Mouse (Mus musculus) hindbrain, postnatal 0 days (tissue): ENCODE measurements around the gene Rps6ka6. TPM values are rescaled to one million over a fixed set of nuclear protein-coding genes. Genes with fewer than 3 reads are reported as not detected.

Experiments
- ATAC-seq: fragments of 200-750 bp; cut with Nextera tagmentation; 2 replicates; pipeline ENCODE4 v1.8.0; 2017; ENCODE audit warnings: mild to moderate bottlenecking, moderate TSS enrichment, moderate library complexity
- DNase-seq: peaks from one replicate; pipeline ENCODE4 v3.0.0-alpha.2; 2015; ENCODE audit warnings: low spot score
- H3K27ac ChIP-seq: fragments of 300-500 bp; sonication (generic); 2 replicates; pipeline ENCODE4 v1.5.1; 2014; ENCODE audit warnings: mild to moderate bottlenecking
- H3K27me3 ChIP-seq: fragments of 300-500 bp; sonication (generic); 2 replicates; pipeline ENCODE4 v1.6.1; 2014; ENCODE audit warnings: low read length, mixed read lengths; ENCODE audit not compliant: insufficient read depth
- H3K36me3 ChIP-seq: fragments of 300-500 bp; sonication (generic); 2 replicates; pipeline ENCODE4 v1.6.1; 2014; ENCODE audit warnings: low read length, mixed read lengths; ENCODE audit not compliant: insufficient read depth
- H3K4me1 ChIP-seq: fragments of 300-500 bp; sonication (generic); 2 replicates; pipeline ENCODE4 v1.6.1; 2014; ENCODE audit warnings: antibody characterized with exemption, low read length, mixed read lengths; ENCODE audit not compliant: insufficient read depth
- H3K4me2 ChIP-seq: fragments of 300-500 bp; sonication (generic); 2 replicates; pipeline ENCODE4 v1.6.1; 2014; ENCODE audit warnings: low read depth, mild to moderate bottlenecking, low read length, moderate library complexity, mixed read lengths
- H3K4me3 ChIP-seq: fragments of 300-500 bp; sonication (generic); 2 replicates; pipeline ENCODE4 v1.5.1; 2014; ENCODE audit warnings: low read length
- H3K9ac ChIP-seq: fragments of 300-500 bp; sonication (generic); replicated peaks from 2 replicates; pipeline ENCODE4 v1.6.1; 2014; ENCODE audit warnings: mild to moderate bottlenecking, low read length, moderate library complexity, mixed read lengths
- H3K9me3 ChIP-seq: fragments of 300-500 bp; sonication (generic); 2 replicates; pipeline ENCODE4 v1.6.1; 2016; ENCODE audit warnings: low read length, mixed read lengths
- CTCF ChIP-seq: IDR thresholded peaks from 2 replicates; pipeline ENCODE4 v1.5.1; 2016; ENCODE audit warnings: antibody characterized with exemption, control low read depth, low read depth
- WGBS: fragments of 180-500 bp; shearing (Covaris S2); extraction: QIAGEN DNeasy Blood & Tissue Kit; methylation state at CpG from one replicate; pipeline ENCODE4 v1.1.7; 2014; 5-methylcytosine and 5-hydroxymethylcytosine counted together
- polyA plus RNA-seq: library from polyadenylated mRNA; unstranded; fragments of >200 nt; fragmentation: Nextera tagmentation; extraction: Ambion mirVana; gene quantifications from 2 replicates; pipeline ENCODE4 v1.2.1, GENCODE M21; 2015
- total RNA-seq: library from RNA; depleted of rRNA; stranded (reverse); fragments of >200 nt; gene quantifications from 2 replicates; pipeline ENCODE4 v1.2.3, GENCODE M21; 2014; rRNA removed

The Rps6ka6 gene
- total RNA-seq, result 45.8 and 56.8 TPM in 2 replicates
- polyA plus RNA-seq, result 22.6 and 24.5 TPM in 2 replicates

DNA sequence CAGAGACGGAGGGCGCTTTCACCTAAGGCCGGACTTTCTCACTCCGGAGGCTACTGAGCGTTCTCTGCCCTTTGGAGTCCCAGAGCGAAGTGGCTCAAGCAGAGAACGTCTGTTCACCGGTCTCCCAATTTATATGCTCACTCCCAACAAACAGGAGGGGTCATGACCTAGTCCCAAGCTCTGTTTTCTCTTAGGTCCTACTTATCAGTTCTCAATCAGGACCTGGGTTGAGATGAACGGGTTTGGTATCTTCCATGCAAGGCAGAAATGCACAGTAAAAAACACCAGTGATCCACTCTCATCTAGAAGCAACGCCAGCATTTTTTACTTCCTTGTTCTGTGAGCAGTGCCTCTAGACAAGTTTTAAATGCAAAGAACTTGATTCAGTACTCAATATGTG, at the start of gene Rps6ka6:
Rps6ka6 (minus strand) TSS at position 101 of the 400 bp plus-strand sequence.
- no peak within 1 kb of the TSS for H3K9ac ChIP-seq
- H3K27ac ChIP-seq, result no peak within 1 kb of the TSS
- no peak within 1 kb of the TSS for H3K4me3 ChIP-seq
- H3K4me1 ChIP-seq, result no peaks in the 10 kb centered on the region
- no peaks in the 10 kb centered on the region for H3K36me3 ChIP-seq
- DNase-seq, result no peak
- no peaks in the 10 kb centered on the region for H3K27me3 ChIP-seq
- ATAC-seq, result no peak
- no peaks in the 10 kb centered on the region for H3K9me3 ChIP-seq
- H3K4me2 ChIP-seq, result no peak within 1 kb of the TSS
- 78% methylated on average over 10 of the region's 10 CpGs for WGBS
- no peak for TF ChIP-seq CTCF

DNA sequence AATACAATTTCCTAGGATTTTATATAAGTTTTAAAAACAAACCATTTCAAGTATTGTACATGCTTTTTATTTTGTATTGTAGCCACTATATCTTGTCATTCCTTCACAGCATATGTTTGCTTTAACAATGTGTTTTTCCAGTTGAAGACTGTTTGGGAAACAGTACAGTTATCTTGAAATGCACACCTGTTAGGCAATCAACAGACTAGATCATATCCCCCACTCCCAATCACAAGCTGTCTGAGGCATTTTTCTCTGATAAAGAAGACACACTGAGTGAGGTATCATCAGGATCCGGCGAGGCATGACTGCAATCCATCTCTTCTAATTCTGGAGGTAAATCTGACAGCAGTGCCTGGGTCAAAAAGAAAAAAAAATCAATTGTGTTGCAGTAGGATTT, 39.3 kb upstream of the Rps6ka6 start:
- Histone ChIP-seq H3K9me3 (no peaks in the 10 kb centered on the region), H3K27ac (no peak overlapping the region), H3K4me2 (no peak overlapping the region), H3K9ac (no peak overlapping the region), H3K4me3 (no peak overlapping the region), H3K4me1 (no peaks in the 10 kb centered on the region), H3K27me3 (no peaks in the 10 kb centered on the region), H3K36me3 (no peaks in the 10 kb centered on the region)
- ATAC-seq (no peak), DNase-seq (no peak)
- WGBS, result 84% methylated on average over 2 of the region's 2 CpGs
- no peak for TF ChIP-seq CTCF

DNA sequence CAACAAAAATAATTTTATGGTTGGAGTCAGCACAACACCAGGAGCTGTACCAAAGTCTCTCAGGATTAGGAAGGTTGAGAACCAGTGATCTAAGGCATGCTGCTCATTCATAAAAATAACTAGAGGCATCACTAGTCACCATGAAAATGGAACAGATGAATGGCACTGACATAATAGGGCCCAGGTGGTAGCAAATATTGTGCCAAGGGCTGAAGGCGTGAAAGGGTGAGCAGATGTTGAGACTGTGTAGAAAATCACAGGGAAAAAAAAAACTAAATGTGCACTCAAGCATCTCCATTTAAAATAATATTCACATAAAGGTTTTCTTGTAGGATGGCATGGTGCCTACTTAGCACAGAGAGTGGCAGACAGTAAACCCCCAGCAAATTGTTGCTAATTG, 19.6 kb downstream of the Rps6ka6 start:
- no peak overlapping the region for H3K4me3 ChIP-seq
- H3K36me3 ChIP-seq, result no peaks in the 10 kb centered on the region
- 50% methylated on average over 1 of the region's 1 CpGs for WGBS
- ATAC-seq (no peak), DNase-seq (peak; percentile 8)
- no peak overlapping the region for H3K4me2 ChIP-seq
- H3K27me3 ChIP-seq, result no peaks in the 10 kb centered on the region
- no peak for TF ChIP-seq CTCF
- no peak overlapping the region for H3K9ac ChIP-seq
- H3K9me3 ChIP-seq, result no peaks in the 10 kb centered on the region
- H3K27ac ChIP-seq, result no peak overlapping the region
- no peaks in the 10 kb centered on the region for H3K4me1 ChIP-seq

DNA sequence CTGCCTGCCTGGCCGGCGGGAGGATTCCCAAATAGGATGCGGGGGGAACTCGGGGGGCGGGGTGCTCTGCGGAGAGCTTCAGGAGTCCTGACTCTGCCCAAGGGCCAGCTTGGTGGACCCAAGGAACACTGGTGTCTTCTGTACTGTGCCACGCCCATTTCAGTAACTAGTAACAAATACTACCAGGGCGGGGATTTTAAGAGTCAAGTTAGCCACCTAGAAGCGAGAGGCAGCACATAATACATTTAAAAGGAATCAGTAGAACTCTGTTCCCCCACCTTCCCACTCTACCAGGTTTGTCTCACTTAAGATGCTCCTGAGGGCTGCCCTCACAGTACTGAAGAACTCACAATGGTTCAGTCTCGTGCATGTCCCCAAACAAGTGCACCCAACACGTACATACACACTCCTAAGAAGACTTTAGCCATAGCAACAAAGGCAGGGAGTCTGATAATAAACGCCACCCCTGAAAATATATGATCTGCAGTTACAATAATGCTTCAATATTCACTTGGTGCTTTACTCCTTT, 74.1 kb downstream of the Rps6ka6 start:
- 20% methylated on average over 11 of the region's 12 CpGs for WGBS
- Histone ChIP-seq H3K4me1 (no peaks in the 10 kb centered on the region), H3K4me2 (peak overlapping the region; percentile 58), H3K27me3 (no peaks in the 10 kb centered on the region), H3K4me3 (peak overlapping the region; percentile 55), H3K9ac (peak overlapping the region; percentile 57; the same call in 1 of the 2 replicates), H3K36me3 (no peaks in the 10 kb centered on the region), H3K27ac (peak overlapping the region; percentile 70; the same call in 1 of the 2 replicates), H3K9me3 (no peaks in the 10 kb centered on the region)
- no peak for TF ChIP-seq CTCF
- DNase-seq, result no peak
- ATAC-seq, result peak; percentile 43

DNA sequence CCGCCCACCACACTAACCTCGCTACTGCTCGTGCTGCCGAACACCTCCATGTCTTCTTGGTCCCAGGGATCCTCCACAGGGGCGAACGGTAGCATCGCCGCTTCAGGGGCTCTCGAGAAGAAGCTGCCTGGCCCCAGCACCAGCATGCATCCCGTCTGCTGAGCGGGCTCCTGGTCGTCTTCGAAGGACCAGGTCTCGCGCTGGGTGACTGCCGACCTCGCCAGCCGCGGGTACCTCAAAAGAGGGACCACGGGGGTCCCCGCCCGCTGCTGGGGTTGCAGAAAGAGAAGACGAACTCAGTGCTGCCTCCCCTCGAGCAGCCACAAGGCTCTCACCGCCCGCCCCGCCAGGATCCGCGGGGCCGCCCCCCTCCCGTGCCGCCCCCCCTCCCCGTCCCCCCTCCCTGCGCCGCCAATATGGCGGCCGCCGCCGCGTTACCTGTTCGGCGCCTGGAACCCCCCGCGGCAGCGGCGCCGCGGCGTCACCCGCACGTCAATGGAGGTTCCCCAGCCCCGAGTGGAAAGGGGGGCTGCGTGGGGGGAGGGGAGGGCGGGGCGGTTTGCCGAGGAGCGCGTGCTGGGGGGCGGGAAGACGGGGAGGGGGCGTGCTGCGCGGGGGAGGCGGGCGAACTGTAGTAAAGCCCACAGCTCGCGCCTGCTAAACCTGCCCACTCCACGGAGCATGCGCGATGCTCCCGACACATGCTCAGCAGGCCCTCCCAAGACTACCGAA, 74.8 kb downstream of the Rps6ka6 start:
- H3K9me3 ChIP-seq, result no peaks in the 10 kb centered on the region
- no peaks in the 10 kb centered on the region for H3K4me1 ChIP-seq
- DNase-seq (peak; percentile 85), ATAC-seq (peak; percentile 96)
- peak overlapping the region; percentile 57 for H3K9ac ChIP-seq
- H3K27ac ChIP-seq, result peak overlapping the region; percentile 70; the same call in 1 of the 2 replicates
- no peak for TF ChIP-seq CTCF
- H3K4me2 ChIP-seq, result peak overlapping the region; percentile 58
- H3K4me3 ChIP-seq, result peak overlapping the region; percentile 55
- 28% methylated on average over 48 of the region's 72 CpGs for WGBS
- no peaks in the 10 kb centered on the region for H3K36me3 ChIP-seq
- no peaks in the 10 kb centered on the region for H3K27me3 ChIP-seq

DNA sequence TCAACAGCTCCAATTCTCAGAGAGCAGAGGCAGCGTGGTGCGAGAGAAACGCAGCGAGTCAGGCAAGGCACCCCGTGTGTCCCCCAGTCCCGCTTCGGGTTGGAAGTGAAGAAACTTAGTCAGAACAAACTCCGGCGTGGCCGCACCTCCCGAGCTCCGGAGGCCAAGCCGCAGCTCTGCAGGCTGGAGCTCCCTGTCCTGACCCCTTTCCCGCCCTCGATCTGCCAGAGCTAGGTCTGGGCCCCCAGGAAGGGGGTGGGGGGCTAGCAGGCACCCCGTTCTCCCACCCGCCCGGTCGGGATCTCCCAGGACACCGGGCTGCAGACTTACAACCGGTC, 75.3 kb downstream of the Rps6ka6 start:
- no peaks in the 10 kb centered on the region for H3K9me3 ChIP-seq
- H3K27ac ChIP-seq, result peak overlapping the region; percentile 70; the same call in 1 of the 2 replicates
- TF ChIP-seq CTCF, result no peak
- H3K4me1 ChIP-seq, result no peaks in the 10 kb centered on the region
- peak overlapping the region; percentile 58 for H3K4me2 ChIP-seq
- WGBS, result 35% methylated on average over 21 of the region's 21 CpGs
- peak; percentile 32; the same call in 1 of the 2 replicates for ATAC-seq
- no peaks in the 10 kb centered on the region for H3K36me3 ChIP-seq
- peak; percentile 25 for DNase-seq
- H3K4me3 ChIP-seq, result peak overlapping the region; percentile 55
- H3K9ac ChIP-seq, result peak overlapping the region; percentile 57
- no peaks in the 10 kb centered on the region for H3K27me3 ChIP-seq

DNA sequence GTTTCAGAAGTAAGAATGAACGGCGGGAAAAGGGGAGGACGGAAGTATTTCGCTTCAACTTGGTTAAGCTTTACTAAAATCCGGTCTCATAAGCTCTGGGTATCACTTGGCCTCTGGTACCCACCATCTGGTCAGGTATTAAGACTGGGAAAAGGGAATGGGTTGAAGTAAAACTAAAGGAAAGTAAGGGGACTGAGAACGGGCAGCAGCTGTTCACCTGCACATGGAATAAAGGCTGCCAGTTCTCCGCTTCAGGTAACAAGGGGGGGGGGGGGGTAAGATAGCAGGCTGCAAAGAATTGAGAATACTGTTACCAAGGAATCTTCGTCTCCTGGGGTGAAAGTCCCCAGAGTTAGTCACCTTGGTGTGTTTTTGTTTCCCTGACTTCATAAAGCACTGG, 75.7 kb downstream of the Rps6ka6 start:
- Histone ChIP-seq H3K4me3 (peak overlapping the region; percentile 55), H3K9me3 (no peaks in the 10 kb centered on the region), H3K36me3 (no peaks in the 10 kb centered on the region), H3K4me2 (peak overlapping the region; percentile 58), H3K27ac (no peak overlapping the region; the same call in 1 of the 2 replicates), H3K9ac (peak overlapping the region; percentile 57; the same call in 1 of the 2 replicates), H3K4me1 (no peaks in the 10 kb centered on the region), H3K27me3 (no peaks in the 10 kb centered on the region)
- 24% methylated on average over 8 of the region's 8 CpGs for WGBS
- TF ChIP-seq CTCF, result no peak
- ATAC-seq (no peak), DNase-seq (no peak)
